Mouse (Mus musculus) neural tube, embryonic 13.5 days (tissue): ENCODE measurements around the gene Tbx21. TPM values are rescaled to one million over a fixed set of nuclear protein-coding genes. Genes with fewer than 3 reads are reported as not detected.

Experiments
- ATAC-seq: fragments of 200-750 bp; cut with Nextera tagmentation; 2 replicates; pipeline ENCODE4 v1.8.0; 2017; ENCODE audit warnings: low read depth, mild to moderate bottlenecking, moderate TSS enrichment, moderate library complexity
- H3K27ac ChIP-seq: fragments of 300-500 bp; sonication (generic); replicated peaks from 2 replicates; pipeline ENCODE4 v1.5.1; 2015; ENCODE audit warnings: moderate library complexity, mild to moderate bottlenecking, inconsistent platforms
- H3K27me3 ChIP-seq: fragments of 300-500 bp; sonication (generic); 2 replicates; pipeline ENCODE4 v1.6.1; 2015; ENCODE audit warnings: mild to moderate bottlenecking, inconsistent platforms
- H3K36me3 ChIP-seq: fragments of 300-500 bp; sonication (generic); 2 replicates; pipeline ENCODE4 v1.6.1; 2015; ENCODE audit warnings: mild to moderate bottlenecking, inconsistent platforms
- H3K4me1 ChIP-seq: fragments of 300-500 bp; sonication (generic); replicated peaks from 2 replicates; pipeline ENCODE4 v1.6.1; 2015; ENCODE audit warnings: inconsistent platforms
- H3K4me2 ChIP-seq: fragments of 300-500 bp; sonication (generic); 2 replicates; pipeline ENCODE4 v1.6.1; 2015; ENCODE audit warnings: inconsistent platforms, mild to moderate bottlenecking, moderate library complexity
- H3K4me3 ChIP-seq: fragments of 300-500 bp; sonication (generic); 2 replicates; pipeline ENCODE4 v1.5.1; 2015; ENCODE audit warnings: mild to moderate bottlenecking, inconsistent platforms
- H3K9ac ChIP-seq: fragments of 300-500 bp; sonication (generic); 2 replicates; pipeline ENCODE4 v1.6.1; 2015; ENCODE audit warnings: moderate library complexity, mild to moderate bottlenecking, inconsistent platforms
- H3K9me3 ChIP-seq: fragments of 300-500 bp; sonication (generic); 2 replicates; pipeline ENCODE4 v1.6.1; 2016; ENCODE audit warnings: inconsistent platforms
- WGBS: fragments of 180-500 bp; shearing (Covaris S2); methylation state at CpG from one replicate; pipeline ENCODE4 v1.1.7; 2015; 5-methylcytosine and 5-hydroxymethylcytosine counted together
- polyA plus RNA-seq: library from polyadenylated mRNA; unstranded; fragments of >200 nt; fragmentation: Nextera tagmentation; extraction: Ambion mirVana; gene quantifications from 2 replicates; pipeline ENCODE4 v1.2.1, GENCODE M21; 2015

Gene Tbx21
- 0.07 and 0.15 TPM in 2 replicates for polyA plus RNA-seq

- Histone ChIP-seq H3K4me2 (peak within 1 kb of the TSS; percentile 61), H3K4me1 (peaks cover 19% of the 10 kb centered on the region), H3K36me3 (no peaks in the 10 kb centered on the region), H3K27me3 (peaks cover 77% of the 10 kb centered on the region), H3K4me3 (peak within 1 kb of the TSS; percentile 36), H3K9ac (no peak within 1 kb of the TSS), H3K27ac (no peak within 1 kb of the TSS), H3K9me3 (no peaks in the 10 kb centered on the region)
- under 1% methylated on average over 86 of the region's 87 CpGs for WGBS
- ATAC-seq: no peak
Measured at GRCm38 (mm10) chr11:97114671-97115601, at the start of gene Tbx21. Tbx21 (minus strand) TSS chr11:97115331.

GRCm38 (mm10) chr11:97160341-97160740 is 45.2 kb upstream of the Tbx21 start:
- H3K4me1 ChIP-seq: no peaks in the 10 kb centered on the region
- no peak overlapping the region for H3K4me3 ChIP-seq
- no peak overlapping the region for H3K9ac ChIP-seq
- WGBS: 73% methylated on average over 6 of the region's 6 CpGs
- no peak overlapping the region for H3K27ac ChIP-seq
- H3K9me3 ChIP-seq: no peaks in the 10 kb centered on the region
- ATAC-seq: no peak
- peaks cover 97% of the 10 kb centered on the region for H3K36me3 ChIP-seq
- no peaks in the 10 kb centered on the region for H3K27me3 ChIP-seq
- no peak overlapping the region for H3K4me2 ChIP-seq

GRCm38 (mm10) chr11:97156999-97157398 is 41.9 kb upstream of the Tbx21 start:
- no peak for ATAC-seq
- peaks cover 73% of the 10 kb centered on the region for H3K36me3 ChIP-seq
- peaks cover 13% of the 10 kb centered on the region for H3K4me1 ChIP-seq
- H3K9me3 ChIP-seq: no peaks in the 10 kb centered on the region
- no peak overlapping the region for H3K4me3 ChIP-seq
- no peak overlapping the region for H3K27ac ChIP-seq
- 82% methylated on average over 7 of the region's 7 CpGs for WGBS
- no peak overlapping the region for H3K9ac ChIP-seq
- H3K4me2 ChIP-seq: no peak overlapping the region
- no peaks in the 10 kb centered on the region for H3K27me3 ChIP-seq

GRCm38 (mm10) chr11:97152662-97153287 is 37.6 kb upstream of the Tbx21 start:
- Histone ChIP-seq H3K27me3 (0 out of 2 replicates have a peak, but pooled peaks cover 5% of the 10 kb centered on the region), H3K27ac (0 out of 2 replicates have a peak overlapping the region, but pooled peaks have one; percentile 97), H3K4me2 (peak overlapping the region; percentile 85), H3K9me3 (no peaks in the 10 kb centered on the region), H3K36me3 (peaks cover 40% of the 10 kb centered on the region), H3K9ac (peak overlapping the region; percentile 91), H3K4me1 (peaks cover 38% of the 10 kb centered on the region), H3K4me3 (peak overlapping the region; percentile 75)
- WGBS: 20% methylated on average over 10 of the region's 10 CpGs
- ATAC-seq: no peak

- Histone ChIP-seq H3K36me3 (peaks cover 40% of the 10 kb centered on the region), H3K9me3 (no peaks in the 10 kb centered on the region), H3K4me2 (peak overlapping the region; percentile 85), H3K4me1 (peaks cover 38% of the 10 kb centered on the region), H3K9ac (peak overlapping the region; percentile 91), H3K27me3 (0 out of 2 replicates have a peak, but pooled peaks cover 5% of the 10 kb centered on the region), H3K27ac (peak overlapping the region; percentile 97), H3K4me3 (peak overlapping the region; percentile 75)
- ATAC-seq: no peak
- 2% methylated on average over 11 of the region's 11 CpGs for WGBS
Measured at GRCm38 (mm10) chr11:97152023-97152426, 36.9 kb upstream of the Tbx21 start.

- Histone ChIP-seq H3K9ac (peak within 1 kb of the TSS; percentile 91), H3K4me2 (peak within 1 kb of the TSS; percentile 85), H3K4me1 (peaks cover 38% of the 10 kb centered on the region), H3K36me3 (peaks cover 40% of the 10 kb centered on the region), H3K4me3 (peak within 1 kb of the TSS; percentile 75), H3K27me3 (0 out of 2 replicates have a peak, but pooled peaks cover 5% of the 10 kb centered on the region), H3K9me3 (no peaks in the 10 kb centered on the region), H3K27ac (peak within 1 kb of the TSS; percentile 97)
- under 1% methylated on average over 31 of the region's 64 CpGs for WGBS
- ATAC-seq: peak; percentile 32
Measured at GRCm38 (mm10) chr11:97151343-97151801, 36.2 kb upstream of the Tbx21 start, which contains the start of gene Tbkbp1. Tbkbp1 (minus strand) TSS chr11:97151495.

- ATAC-seq: peak; percentile 83
- under 1% methylated on average over 90 of the region's 102 CpGs for WGBS
Measured at GRCm38 (mm10) chr11:97150411-97151330, 35.5 kb upstream of the Tbx21 start.

GRCm38 (mm10) chr11:97149995-97150410 is 34.9 kb upstream of the Tbx21 start:
- ATAC-seq: peak; percentile 6; the same call in 1 of the 2 replicates
- H3K9me3 ChIP-seq: no peaks in the 10 kb centered on the region
- peaks cover 38% of the 10 kb centered on the region for H3K4me1 ChIP-seq
- H3K27ac ChIP-seq: peak overlapping the region; percentile 97
- WGBS: 2% methylated on average over 14 of the region's 14 CpGs
- peak overlapping the region; percentile 75 for H3K4me3 ChIP-seq
- H3K4me2 ChIP-seq: peak overlapping the region; percentile 85
- H3K27me3 ChIP-seq: 0 out of 2 replicates have a peak, but pooled peaks cover 5% of the 10 kb centered on the region
- H3K9ac ChIP-seq: peak overlapping the region; percentile 91
- H3K36me3 ChIP-seq: peaks cover 40% of the 10 kb centered on the region

More at GRCm38 (mm10) chr11:97150411-97151330, 35.5 kb upstream of the Tbx21 start:
- Histone ChIP-seq H3K9ac (peak overlapping the region; percentile 91), H3K36me3 (peaks cover 40% of the 10 kb centered on the region), H3K27ac (peak overlapping the region; percentile 97), H3K27me3 (0 out of 2 replicates have a peak, but pooled peaks cover 5% of the 10 kb centered on the region), H3K4me2 (peak overlapping the region; percentile 85), H3K9me3 (no peaks in the 10 kb centered on the region), H3K4me1 (peaks cover 38% of the 10 kb centered on the region), H3K4me3 (peak overlapping the region; percentile 75)

GRCm38 (mm10) chr11:97149026-97149425 is 33.9 kb upstream of the Tbx21 start:
- 34% methylated on average over 8 of the region's 9 CpGs for WGBS
- peak overlapping the region; percentile 91 for H3K9ac ChIP-seq
- H3K4me1 ChIP-seq: peaks cover 38% of the 10 kb centered on the region
- peaks cover 43% of the 10 kb centered on the region for H3K36me3 ChIP-seq
- H3K4me3 ChIP-seq: peak overlapping the region; percentile 75
- ATAC-seq: no peak
- no peaks in the 10 kb centered on the region for H3K9me3 ChIP-seq
- no peak overlapping the region for H3K27ac ChIP-seq
- 0 out of 2 replicates have a peak, but pooled peaks cover 5% of the 10 kb centered on the region for H3K27me3 ChIP-seq
- H3K4me2 ChIP-seq: peak overlapping the region; percentile 85

- H3K4me1 ChIP-seq: peaks cover 38% of the 10 kb centered on the region
- WGBS: 35% methylated on average over 12 of the region's 12 CpGs
- peak overlapping the region; percentile 75; the same call in 1 of the 2 replicates for H3K4me3 ChIP-seq
- H3K4me2 ChIP-seq: peak overlapping the region; percentile 85
- H3K27me3 ChIP-seq: 0 out of 2 replicates have a peak, but pooled peaks cover 5% of the 10 kb centered on the region
- no peak overlapping the region for H3K27ac ChIP-seq
- peaks cover 48% of the 10 kb centered on the region for H3K36me3 ChIP-seq
- peak overlapping the region; percentile 91; the same call in 1 of the 2 replicates for H3K9ac ChIP-seq
- no peak for ATAC-seq
- no peaks in the 10 kb centered on the region for H3K9me3 ChIP-seq
Measured at GRCm38 (mm10) chr11:97148591-97148990, 33.5 kb upstream of the Tbx21 start.

- H3K4me2 ChIP-seq: no peak overlapping the region
- WGBS: 81% methylated on average over 8 of the region's 8 CpGs
- peaks cover 58% of the 10 kb centered on the region for H3K36me3 ChIP-seq
- H3K4me1 ChIP-seq: peaks cover 29% of the 10 kb centered on the region
- H3K27me3 ChIP-seq: 0 out of 2 replicates have a peak, but pooled peaks cover 5% of the 10 kb centered on the region
- no peaks in the 10 kb centered on the region for H3K9me3 ChIP-seq
- H3K27ac ChIP-seq: no peak overlapping the region
- ATAC-seq: no peak
- H3K4me3 ChIP-seq: no peak overlapping the region
- H3K9ac ChIP-seq: no peak overlapping the region
Measured at GRCm38 (mm10) chr11:97147333-97147732, 32.2 kb upstream of the Tbx21 start.
